Mouse (Mus musculus) spleen, embryonic (tissue): Measurements from ENCODE around the gene Pacrg.

ENCODE experiments used
- CTCF ChIA-PET: fragments of 350-600 bp; sonication (Branson Sonifier 250); formaldehyde crosslinking; loops from one replicate; lab custom pipeline; 2022; lab: Charles Lee

The Pacrg gene

DNA sequence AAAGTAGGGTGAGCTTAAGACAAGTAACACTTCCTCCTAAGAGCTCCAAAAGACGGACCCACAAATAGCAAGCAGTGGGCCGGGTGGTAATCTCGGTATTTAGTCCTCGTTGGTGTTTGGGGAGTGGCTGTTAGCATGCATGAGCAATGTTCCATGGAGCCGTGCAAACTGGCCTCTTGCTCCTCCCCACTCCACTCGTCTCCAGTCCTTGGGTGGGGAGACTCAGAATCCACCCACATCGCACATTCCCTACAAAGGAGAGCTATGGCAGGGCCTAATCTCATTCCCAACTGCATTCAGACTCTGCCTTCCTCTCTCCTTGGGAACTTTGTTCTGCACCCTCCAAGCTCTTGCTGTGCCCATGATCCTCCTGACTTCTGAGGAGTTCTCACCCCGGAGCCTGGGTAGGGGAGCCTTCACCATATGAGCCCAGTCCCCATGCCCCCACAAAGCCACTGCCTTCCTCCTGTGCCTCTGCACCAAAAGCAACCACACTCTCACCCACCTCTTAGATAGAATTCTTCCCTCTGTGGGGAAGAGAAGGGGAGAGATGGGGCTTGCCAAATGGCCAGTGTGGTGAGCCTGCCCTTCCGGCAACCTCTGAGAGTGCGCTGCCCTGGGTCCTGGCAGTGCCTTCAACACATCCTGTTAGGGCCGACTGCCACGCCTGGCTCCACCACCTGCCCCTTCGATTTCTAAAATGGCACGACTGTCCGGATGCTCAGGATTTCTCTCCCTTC lies 289.2 kb downstream of the Pacrg start:
- CTCF ChIA-PET, result no interaction called here

DNA sequence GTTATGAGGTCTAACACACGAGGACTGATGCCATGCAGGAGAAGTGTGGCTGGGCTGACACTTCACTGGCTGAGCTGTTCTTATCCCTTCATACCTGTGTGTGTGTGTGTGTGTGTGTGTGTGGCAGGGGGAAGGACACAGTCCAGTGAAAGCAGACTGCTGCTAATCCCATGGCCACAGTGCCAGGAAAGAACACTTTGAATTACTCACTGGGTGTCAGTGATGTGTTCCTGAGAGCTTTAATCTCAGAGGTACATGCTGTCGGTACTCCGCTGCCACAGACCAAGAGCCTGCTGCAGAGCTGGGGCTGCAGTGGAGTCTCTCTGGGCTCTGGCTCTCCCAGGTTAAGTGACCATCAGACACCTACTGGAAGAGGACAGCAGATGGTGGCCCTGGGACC lies 290.3 kb downstream of the Pacrg start:
- CTCF ChIA-PET, result no interaction called here

DNA sequence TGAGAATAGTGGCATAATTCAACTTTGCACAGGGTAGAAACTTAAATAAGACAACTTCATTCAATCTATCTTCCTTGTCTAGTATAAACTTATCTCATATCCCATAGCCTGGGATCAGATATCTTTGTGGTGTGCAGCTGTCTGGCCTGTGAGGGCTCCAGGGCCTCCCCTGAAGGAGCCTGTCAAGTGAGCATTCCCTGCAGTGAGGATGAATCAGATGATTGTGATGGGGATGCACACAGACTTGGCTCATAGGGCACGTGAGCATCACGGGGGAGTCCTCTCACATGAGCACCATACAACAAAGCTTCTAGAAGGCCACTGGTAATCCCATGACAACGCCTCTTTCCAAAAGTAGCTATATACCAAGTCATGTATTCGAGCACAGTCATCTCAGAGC lies 291.1 kb downstream of the Pacrg start:
- CTCF ChIA-PET, result no interaction called here

DNA sequence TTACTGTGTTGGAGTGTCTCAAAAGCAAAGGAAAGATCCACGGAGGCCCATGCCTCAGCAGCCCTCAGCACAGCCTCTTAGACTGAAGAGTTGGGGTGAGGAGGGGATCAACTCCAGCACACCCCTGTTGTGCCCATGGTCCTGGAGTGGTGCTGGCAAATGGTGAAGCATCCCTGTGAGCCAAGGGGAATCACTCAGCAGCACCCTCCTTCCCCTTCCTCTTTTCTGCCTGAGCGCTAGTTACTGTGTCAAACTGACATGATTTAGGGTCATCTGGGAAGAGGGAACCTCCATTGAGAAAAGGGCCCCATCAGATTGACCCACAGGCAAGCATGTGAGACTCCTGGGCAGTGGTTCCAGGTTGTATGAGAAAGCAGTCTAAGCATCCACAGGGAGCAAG lies 299.3 kb downstream of the Pacrg start:
- CTCF ChIA-PET, result no interaction called here

DNA sequence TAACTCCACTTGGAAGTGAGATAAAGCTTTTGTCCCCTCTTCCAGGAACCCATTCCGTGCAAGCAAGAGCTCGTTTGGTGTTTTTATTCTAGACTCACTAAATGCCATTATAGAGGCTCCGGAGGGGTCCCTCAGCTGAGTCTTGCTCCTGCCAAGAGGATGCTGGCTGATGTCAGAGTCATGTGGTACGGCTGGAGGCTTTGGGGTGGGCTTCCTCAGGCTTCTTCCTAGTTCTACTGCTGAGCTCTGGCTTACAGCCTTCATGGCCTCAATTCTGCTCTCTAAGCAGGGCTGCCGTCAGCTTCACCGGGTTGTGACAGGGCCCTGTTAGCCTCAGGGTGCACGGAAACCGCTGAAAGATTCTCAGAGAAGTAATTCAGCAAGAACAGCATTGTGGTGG lies 305.9 kb downstream of the Pacrg start:
- CTCF ChIA-PET, result no interaction called here

DNA sequence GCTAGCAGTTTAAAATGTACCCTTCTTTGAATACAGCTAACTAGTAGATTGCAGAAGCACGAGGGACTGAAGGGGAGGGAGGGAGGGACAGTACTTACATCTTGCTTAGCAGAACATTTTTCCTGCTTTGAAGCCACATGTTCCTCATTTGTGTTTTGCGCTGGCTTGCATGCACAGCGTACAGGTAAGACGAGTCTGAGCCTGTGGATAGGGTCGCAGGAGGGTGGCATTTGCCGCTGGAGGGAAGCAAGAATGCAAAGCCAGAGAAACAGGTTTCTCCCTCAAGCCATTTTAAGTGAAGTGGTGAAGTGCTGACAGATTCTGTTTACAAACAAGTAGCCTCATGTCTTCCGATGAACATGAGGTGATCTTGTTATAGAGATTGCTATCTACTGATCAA lies 306.6 kb downstream of the Pacrg start:
- CTCF ChIA-PET, result no interaction called here

DNA sequence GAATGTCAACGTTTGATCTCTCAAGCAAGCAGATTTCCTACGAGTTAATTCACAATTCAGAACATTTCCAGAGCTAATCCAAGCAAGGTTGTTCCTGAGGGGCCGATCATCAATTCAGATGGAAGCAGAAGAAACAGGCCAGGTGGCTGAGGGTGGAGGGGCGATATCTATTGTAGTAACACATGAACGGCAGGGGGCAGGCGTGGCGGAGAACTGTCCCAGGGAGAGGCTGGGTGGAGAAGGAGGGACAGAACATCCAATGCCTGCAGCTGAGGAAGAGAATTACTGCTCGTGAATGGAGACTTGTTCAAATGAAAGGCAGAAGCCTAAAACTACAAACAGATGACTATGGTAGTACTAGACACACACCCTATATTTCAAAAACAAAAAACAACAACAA lies 309.1 kb downstream of the Pacrg start:
- CTCF ChIA-PET, result no interaction called here

DNA sequence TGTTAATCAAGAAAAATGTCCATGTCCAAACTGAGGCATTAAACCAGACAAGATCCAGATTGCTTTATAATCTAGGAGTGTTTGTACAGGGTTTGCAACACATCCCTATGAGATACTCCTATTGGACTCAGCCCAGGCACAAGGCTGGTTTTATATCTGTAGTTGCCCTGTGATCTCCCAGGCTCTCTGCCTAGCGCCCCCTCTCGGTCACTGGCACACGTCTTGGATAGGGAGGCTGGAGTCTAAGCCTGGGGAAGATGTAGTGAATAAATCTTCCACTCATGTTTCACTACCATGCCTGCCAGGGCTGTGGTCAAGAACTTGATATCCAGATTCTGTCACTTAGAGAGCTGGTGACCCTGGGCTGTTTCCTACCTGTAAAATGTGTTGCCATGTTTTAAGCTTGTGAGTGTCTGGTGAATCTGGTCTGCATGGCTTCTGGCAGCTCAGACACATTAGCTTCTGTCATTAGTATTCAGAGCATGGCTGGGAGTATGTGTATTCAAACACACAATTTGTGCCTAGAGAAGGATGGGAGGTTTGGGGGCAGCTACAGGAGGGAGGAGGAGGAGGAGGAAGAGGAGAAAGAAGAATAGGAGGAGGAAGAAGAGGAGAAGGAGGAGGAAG lies 310.7 kb downstream of the Pacrg start:
- CTCF ChIA-PET, result no interaction called here

DNA sequence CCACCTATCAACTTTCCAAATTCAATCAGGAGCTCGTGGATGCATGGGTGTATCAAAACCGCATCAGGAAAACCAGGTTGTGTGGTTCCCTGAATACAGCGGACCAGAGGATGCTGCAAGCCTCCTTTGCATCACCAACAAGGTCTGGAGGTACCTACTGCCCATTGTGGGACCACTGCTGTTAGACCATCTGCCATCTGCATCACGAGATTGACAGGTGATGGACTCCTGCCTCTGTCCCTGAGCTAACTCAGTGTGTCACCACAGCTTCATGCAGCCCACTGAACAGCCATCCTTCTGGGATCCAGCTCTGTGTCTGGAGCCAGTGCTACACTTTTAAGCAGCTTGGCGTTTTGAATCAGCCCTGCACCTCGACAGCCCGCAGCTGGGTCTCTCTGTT lies 318.8 kb downstream of the Pacrg start:
- CTCF ChIA-PET, result no interaction called here

DNA sequence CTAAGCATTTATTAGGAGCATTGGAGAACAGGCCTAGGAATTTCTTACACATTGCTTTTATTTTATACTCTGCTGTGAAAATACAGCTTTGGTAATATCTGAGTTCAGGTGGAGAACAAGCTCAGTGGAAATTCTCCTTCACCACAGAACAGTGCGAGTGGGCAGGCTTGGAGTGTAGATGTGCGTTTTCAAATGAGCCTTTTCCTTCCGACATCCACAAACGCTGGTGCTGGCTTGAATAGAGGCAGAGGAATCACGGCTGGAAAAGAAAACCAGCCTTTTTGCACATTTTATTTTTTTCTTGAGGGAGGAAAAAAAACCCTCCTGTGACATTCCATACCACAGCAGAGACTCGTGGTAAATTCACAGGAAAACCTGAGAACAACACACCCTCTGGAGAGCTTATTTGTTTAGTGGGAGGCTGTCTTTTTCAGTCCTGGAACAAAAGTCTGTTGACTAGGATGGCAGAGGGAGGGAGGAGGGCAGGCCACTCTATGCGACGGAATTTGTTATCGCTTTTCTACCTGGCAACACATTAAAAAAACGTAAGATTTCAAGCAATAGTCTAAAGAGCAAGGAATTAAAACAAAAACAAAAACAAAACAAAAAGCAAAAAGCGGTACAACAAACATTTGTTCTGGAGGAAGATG lies 320.5 kb downstream of the Pacrg start:
- CTCF ChIA-PET, result no interaction called here

DNA sequence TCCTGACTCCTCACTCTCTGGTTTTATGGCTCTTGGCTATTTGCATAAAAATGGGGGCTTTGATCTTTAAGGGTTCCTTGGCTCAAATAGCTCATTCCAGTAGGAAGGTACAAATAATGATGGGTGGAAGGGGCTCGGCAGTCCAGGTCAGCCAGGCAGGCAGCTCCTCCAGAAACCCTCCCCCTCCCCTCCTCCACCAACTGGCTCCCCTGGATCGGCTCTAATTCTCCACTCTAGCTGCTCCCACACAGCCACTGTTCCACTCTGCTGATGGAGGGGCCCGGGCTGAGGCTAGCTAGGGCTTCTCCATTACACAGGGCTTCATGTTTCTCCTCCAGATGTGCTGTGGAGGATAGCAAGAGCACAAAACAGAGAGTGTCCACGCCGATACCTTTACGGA lies 325.3 kb downstream of the Pacrg start:
- CTCF ChIA-PET, result no interaction called here

DNA sequence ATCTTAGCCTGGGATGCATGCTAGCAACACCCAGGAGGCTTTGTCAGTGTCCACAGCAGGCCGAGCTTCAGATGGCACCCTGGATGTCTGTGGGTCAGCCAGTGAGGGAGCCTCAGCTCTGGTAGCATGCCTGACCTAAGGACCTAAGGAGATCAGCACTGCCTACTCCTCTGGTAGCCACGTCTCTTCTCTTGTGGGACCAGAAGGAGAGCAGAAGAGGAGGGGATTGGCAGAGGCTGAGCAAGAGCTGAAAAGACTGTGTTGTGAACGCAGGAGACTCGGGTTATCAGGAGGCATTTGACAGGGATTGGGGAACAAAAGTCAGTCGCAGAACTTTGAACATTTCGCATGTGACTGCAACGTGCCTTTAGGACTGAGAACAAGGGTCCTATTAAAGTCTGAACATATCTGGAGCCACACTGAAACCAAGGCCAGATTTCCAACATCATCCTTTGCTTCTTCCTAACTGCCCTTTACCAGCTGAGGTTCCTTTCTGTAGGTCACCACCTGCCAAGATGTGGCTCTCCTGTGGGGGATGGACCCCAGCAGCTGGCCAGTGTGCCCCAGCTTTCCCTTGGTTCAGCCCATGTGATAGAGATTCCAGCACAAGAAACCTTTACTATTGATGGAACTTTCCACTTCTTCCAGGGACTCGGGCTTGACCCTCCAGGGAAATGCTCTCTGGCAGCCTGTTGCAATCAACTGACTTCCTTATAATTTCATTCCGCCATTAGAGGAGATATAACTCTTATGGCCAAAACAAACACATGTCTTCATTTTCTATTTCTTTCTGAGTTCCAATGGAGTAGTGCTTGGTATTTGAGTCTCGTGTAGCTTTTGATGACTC lies 329.0 kb downstream of the Pacrg start:
- CTCF ChIA-PET, result no interaction called here

DNA sequence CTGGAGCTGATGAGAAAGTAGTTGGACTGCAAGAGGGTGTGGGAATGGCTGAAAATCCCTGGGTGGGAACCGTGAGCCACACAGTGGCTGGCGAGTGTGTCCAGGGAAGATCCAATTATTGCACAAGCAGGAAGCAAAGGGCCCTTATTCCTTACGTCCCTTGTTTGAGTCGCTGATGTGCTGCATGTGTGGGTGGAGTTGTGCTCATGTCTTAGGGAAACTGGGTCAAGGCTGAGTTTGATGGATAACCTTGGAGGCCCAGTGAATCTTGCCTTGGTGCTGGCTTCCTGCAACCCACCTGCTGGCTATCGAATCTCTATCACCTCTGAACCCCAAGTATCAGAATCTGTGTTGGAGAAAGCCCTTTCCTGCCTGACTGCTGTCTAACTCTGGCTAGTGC lies 329.6 kb downstream of the Pacrg start:
- CTCF ChIA-PET, result no interaction called here

DNA sequence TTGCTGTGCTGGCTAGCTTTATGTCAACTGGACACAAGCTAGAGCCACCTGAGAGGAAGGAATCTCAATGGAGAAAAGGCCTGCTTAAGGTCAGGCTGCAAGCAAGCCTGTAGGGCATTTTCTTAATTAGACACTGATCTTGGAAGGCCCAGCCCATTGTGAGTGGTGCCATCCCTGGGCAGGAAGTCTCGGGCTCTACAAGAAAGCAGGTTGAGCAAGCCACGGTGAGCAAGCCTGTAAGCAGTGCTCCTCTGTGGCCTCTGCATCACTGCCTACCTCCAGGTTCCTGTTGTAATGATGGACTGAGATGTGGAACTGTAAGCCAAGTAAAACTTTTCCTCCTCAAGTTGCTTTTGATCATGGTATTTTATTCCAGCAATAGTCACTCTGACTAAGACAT lies 332.0 kb downstream of the Pacrg start:
- CTCF ChIA-PET, result no interaction called here

DNA sequence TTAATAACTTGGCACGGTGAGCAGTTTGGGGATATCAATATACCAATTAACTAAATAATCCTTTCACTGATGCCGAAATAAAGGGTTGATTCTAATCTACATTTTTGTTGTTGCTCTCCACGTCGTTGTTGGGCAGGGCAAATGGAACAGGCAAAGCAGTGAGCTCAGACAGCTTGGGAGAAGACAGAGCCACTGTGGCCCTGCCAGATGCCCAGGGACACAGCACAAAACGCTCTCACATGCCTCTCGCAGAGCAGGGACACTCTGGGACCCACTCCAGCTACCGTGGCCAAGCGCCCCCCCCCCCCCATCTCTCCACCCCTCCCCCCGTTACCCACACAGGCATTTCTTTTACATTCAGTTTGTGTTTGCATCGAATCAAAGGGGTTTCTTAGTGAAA lies 332.6 kb downstream of the Pacrg start:
- CTCF ChIA-PET, result no interaction called here

DNA sequence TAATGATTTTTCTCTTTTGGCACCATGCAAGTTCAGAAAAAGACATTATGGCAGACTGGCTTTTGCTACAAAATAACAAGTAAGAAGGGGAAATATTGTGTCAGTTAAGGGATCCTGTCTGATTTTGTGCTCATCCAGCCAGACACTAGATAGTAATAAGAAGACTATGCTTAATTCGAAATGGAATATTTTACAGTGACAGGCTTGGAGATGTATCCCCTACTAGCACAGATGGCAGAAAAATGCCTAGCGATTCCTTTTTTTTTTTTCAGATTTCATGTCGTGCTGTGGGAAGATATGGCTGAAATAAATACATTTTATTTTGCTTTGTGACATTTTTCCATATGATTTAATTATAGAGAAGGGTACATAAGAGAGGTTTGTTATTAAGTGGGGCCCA lies 333.2 kb downstream of the Pacrg start:
- CTCF ChIA-PET, result interaction anchor here (0.5 kb wide), 1 partner anchor 598 kb away, joined by 6 read pairs; no protein-coding TSS in a partner anchor

DNA sequence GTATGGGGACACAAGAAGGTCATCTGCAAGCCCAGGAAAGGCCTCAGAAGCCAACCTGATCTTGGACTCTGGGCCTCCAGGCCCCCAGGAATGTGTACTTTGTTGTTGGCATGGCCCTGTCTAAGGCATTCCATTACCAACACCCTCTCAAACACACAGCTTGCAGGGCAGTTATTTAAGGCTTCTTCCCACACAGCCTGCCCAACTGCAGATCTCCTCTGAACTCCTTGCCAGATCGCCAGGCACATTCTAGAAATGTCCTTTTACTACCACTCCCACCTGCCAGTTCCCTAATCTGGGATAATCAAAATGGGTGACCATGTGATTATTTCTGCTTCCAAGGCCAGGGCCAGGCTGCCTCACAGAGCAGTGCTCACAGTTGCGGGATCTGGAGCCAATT lies 338.7 kb downstream of the Pacrg start:
- CTCF ChIA-PET, result no interaction called here

DNA sequence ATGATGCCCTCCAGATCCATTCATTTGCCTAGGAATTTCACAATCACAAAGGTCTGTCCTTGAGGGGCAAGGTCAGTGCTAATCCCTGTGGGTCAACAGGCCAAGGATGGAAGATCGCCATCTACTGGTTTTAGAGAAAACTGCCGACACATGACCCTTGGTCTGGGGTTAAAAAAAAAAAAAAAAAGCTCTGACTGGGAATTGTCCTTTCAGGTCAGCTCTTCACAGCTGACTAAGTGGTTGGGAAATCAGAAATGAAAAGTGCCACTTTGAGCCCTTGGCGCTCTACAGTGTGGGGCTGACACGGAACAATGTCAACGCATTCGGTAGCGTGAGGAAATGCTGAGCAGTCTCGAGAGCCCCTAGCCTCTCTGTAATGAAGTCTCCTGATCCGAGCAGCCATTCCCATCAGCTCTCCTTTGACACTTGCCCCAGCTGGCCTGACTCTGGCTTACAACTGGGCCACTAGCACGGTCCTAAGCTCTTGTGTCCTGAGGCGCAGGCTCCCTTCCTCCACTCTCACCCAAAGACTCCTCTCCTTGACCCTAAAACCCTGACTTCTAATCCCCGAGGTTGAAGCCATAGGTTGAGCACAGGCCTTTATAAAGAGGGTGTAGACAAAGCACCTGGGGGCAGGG lies 339.2 kb downstream of the Pacrg start:
- CTCF ChIA-PET, result no interaction called here

DNA sequence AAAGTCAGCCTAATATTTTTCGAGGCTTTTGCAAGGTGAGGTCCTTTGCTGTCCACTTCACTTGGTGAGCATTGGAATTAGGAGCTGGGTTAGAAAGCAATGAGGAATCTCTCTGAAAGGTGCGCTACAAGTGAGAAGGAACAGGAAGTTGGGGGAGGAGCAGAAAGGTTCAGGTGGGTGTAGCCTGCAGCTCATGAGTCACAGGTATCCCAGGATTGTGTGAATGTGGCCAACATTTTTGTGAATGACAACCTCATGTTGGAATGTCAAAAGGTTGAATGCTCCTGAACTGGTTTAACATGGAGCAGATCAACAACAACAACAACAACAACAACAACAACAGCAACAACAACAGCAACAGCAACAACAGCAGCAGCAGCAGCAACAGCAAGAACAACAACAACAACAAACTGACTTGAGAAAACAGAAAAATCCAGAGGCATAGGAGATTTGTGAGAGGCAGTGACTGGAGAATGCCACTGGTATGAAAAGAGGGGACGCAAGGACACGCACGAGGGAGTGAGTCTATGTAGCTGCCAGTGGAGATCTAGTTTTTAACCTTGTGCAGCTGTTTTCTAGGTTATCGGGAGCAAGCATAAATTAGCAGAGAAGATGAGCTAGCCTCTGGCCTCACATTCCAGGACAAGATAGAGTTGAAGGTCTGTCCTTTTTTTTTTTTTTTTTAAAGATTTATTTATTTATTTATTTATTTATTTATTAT lies 341.0 kb downstream of the Pacrg start:
- CTCF ChIA-PET, result no interaction called here

DNA sequence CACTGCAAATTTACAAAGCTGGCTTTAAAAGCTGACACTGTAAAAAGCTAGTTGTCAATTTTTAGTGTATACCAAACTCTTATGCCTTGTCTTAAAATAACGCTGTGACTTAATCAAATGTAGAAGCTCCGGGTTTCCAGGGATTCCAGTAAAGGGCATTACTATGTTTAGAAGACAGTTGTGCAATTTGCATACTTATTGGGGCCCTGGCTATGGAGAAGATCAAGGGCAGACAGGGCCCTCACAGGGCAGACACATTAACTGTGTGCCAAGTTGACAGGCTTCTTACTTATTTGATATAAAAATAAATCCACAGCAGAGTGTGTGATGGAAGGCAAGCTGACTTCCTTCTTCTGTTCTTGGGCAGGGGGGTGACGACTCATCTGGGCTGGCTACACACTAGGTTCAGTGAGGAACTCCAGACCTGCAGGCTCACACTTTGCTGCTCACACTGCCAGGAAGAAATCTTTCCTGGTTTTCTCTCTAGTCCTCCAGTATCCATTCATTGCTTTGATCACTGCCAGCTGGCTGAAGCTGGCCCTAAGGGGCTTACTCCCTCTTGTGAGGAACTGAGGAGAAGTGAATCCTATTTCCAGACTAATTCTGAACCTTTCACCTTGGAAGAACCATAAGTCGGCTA lies 342.2 kb downstream of the Pacrg start:
- CTCF ChIA-PET, result no interaction called here

DNA sequence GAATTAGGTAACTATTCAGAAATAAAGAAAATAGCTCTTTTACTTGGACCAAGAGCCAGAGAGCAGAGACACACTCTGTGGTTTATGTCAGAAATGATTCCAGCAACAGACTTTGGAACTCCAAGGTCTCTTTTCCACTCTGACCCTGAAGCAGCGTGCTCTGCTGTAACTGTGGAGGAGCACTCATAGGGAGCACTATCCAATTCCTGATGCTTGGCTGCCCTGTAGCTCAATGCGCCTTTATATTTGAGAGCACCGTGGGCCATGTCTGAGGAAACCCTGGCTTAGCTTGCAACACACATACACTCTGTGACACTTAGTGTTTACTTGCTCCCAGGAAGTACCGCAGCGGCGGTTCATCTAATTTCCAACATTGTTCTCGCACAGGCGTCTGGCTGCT lies 344.0 kb downstream of the Pacrg start:
- CTCF ChIA-PET, result no interaction called here
